Mouse (Mus musculus) embryonic facial prominence, embryonic 13.5 days (tissue): ENCODE results near the gene Ngdn. TPM values are rescaled to one million over a fixed set of nuclear protein-coding genes. Genes with fewer than 3 reads are reported as not detected.
A peak's percentile ranks its signal among the peaks of the same experiment; 100 is the strongest.
"Not testable (repeated sequence)": the region's sequence is repeated elsewhere in the genome, so short reads cannot be mapped to it uniquely, and the experiment has no call there.

Source experiments
- ATAC-seq: fragments of 200-750 bp; cut with Nextera tagmentation; 2 replicates; pipeline ENCODE4 v1.8.0; 2017; ENCODE audit warnings: low read depth; ENCODE audit not compliant: insufficient number of reproducible peaks, insufficient read depth, low FRiP score, low TSS enrichment
- H3K27ac ChIP-seq: fragments of 300-500 bp; sonication (generic); 2 replicates; pipeline ENCODE4 v1.5.1; 2015; ENCODE audit warnings: moderate library complexity, mild to moderate bottlenecking, inconsistent platforms
- H3K27me3 ChIP-seq: fragments of 300-500 bp; sonication (generic); 2 replicates; pipeline ENCODE4 v1.6.1; 2015; ENCODE audit warnings: mild to moderate bottlenecking, inconsistent platforms
- H3K36me3 ChIP-seq: fragments of 300-500 bp; sonication (generic); 2 replicates; pipeline ENCODE4 v1.6.1; 2015; ENCODE audit warnings: mild to moderate bottlenecking, inconsistent platforms
- H3K4me1 ChIP-seq: fragments of 300-500 bp; sonication (generic); 2 replicates; pipeline ENCODE4 v1.6.1; 2015; ENCODE audit warnings: inconsistent platforms
- H3K4me2 ChIP-seq: fragments of 300-500 bp; sonication (generic); 2 replicates; pipeline ENCODE4 v1.6.1; 2015; ENCODE audit warnings: moderate library complexity, mild to moderate bottlenecking, inconsistent platforms
- H3K4me3 ChIP-seq: fragments of 300-500 bp; sonication (generic); 2 replicates; pipeline ENCODE4 v1.5.1; 2015; ENCODE audit warnings: mild to moderate bottlenecking, inconsistent platforms
- H3K9ac ChIP-seq: fragments of 300-500 bp; sonication (generic); 2 replicates; pipeline ENCODE4 v1.6.1; 2015; ENCODE audit warnings: mild to moderate bottlenecking, inconsistent platforms
- H3K9me3 ChIP-seq: fragments of 300-500 bp; sonication (generic); 2 replicates; pipeline ENCODE4 v1.6.1; 2016; ENCODE audit warnings: inconsistent platforms
- WGBS: fragments of 180-500 bp; shearing (Covaris S2); methylation state at CpG from one replicate; pipeline ENCODE4 v1.1.7; 2015; ENCODE audit warnings: mixed read lengths; 5-methylcytosine and 5-hydroxymethylcytosine counted together
- polyA plus RNA-seq: library from polyadenylated mRNA; unstranded; fragments of >200 nt; fragmentation: Nextera tagmentation; extraction: Ambion mirVana; gene quantifications from 2 replicates; pipeline ENCODE4 v1.2.1, GENCODE M21; 2015

The Ngdn gene
- polyA plus RNA-seq, 1 experiment from 2014 or later = 82.4 TPM

- no peaks in the 10 kb centered on the region for H3K4me1 ChIP-seq
- no peaks in the 10 kb centered on the region for H3K27me3 ChIP-seq
- H3K4me3 ChIP-seq = no peak overlapping the region
- no peak overlapping the region for H3K27ac ChIP-seq
- H3K4me2 ChIP-seq = no peak overlapping the region
- H3K9ac ChIP-seq = no peak overlapping the region
- ATAC-seq = no peak
- no peaks in the 10 kb centered on the region for H3K9me3 ChIP-seq
- H3K36me3 ChIP-seq = no peaks in the 10 kb centered on the region
- WGBS = 89% methylated on average over 13 of the region's 13 CpGs
These were observed 26.4 kb upstream of the Ngdn start for GRCm38 (mm10) chr14:54988882-54989281.

GRCm38 (mm10) chr14:54989886-54990441 is 25.3 kb upstream of the Ngdn start:
- ATAC-seq = no peak
- Histone ChIP-seq H3K4me1 (peaks cover 8% of the 10 kb centered on the region), H3K36me3 (no peaks in the 10 kb centered on the region), H3K9me3 (no peaks in the 10 kb centered on the region), H3K9ac (no peak overlapping the region), H3K4me2 (no peak overlapping the region), H3K27ac (no peak overlapping the region), H3K27me3 (no peaks in the 10 kb centered on the region), H3K4me3 (no peak overlapping the region)
- 87% methylated on average over 8 of the region's 8 CpGs for WGBS

- H3K9ac ChIP-seq = no peak overlapping the region
- peaks cover 24% of the 10 kb centered on the region for H3K4me1 ChIP-seq
- no peak for ATAC-seq
- no peak overlapping the region for H3K27ac ChIP-seq
- H3K4me2 ChIP-seq = no peak overlapping the region
- H3K9me3 ChIP-seq = no peaks in the 10 kb centered on the region
- no peaks in the 10 kb centered on the region for H3K36me3 ChIP-seq
- no peaks in the 10 kb centered on the region for H3K27me3 ChIP-seq
- no peak overlapping the region for H3K4me3 ChIP-seq
- WGBS = 93% methylated on average over 10 of the region's 10 CpGs
These were observed 23.1 kb upstream of the Ngdn start for GRCm38 (mm10) chr14:54992196-54992595.

GRCm38 (mm10) chr14:54993636-54994035 is 21.6 kb upstream of the Ngdn start:
- Histone ChIP-seq H3K36me3 (no peaks in the 10 kb centered on the region), H3K4me1 (peaks cover 25% of the 10 kb centered on the region), H3K9ac (no peak overlapping the region), H3K4me2 (no peak overlapping the region), H3K4me3 (no peak overlapping the region), H3K9me3 (no peaks in the 10 kb centered on the region), H3K27me3 (no peaks in the 10 kb centered on the region), H3K27ac (no peak overlapping the region)
- WGBS = 65% methylated on average over 10 of the region's 10 CpGs
- no peak for ATAC-seq

GRCm38 (mm10) chr14:54994136-54994868 is 21.0 kb upstream of the Ngdn start, which contains the start of gene Myh7:
Gene Myh7, minus strand, starts transcription at chr14:54994626.
- 52% methylated on average over 11 of the region's 11 CpGs for WGBS
- no peak within 1 kb of the TSS for H3K4me2 ChIP-seq
- no peaks in the 10 kb centered on the region for H3K36me3 ChIP-seq
- 0 out of 2 replicates have a peak within 1 kb of the TSS, but pooled peaks have one; percentile 40 for H3K9ac ChIP-seq
- H3K27me3 ChIP-seq = no peaks in the 10 kb centered on the region
- ATAC-seq = no peak
- no peak within 1 kb of the TSS for H3K4me3 ChIP-seq
- peaks cover 25% of the 10 kb centered on the region for H3K4me1 ChIP-seq
- no peaks in the 10 kb centered on the region for H3K9me3 ChIP-seq
- peak within 1 kb of the TSS; percentile 48; the same call in 1 of the 2 replicates for H3K27ac ChIP-seq

GRCm38 (mm10) chr14:54994869-54995186 is 20.4 kb upstream of the Ngdn start:
- Histone ChIP-seq H3K27me3 (no peaks in the 10 kb centered on the region), H3K36me3 (no peaks in the 10 kb centered on the region), H3K4me2 (no peak overlapping the region), H3K4me1 (peaks cover 25% of the 10 kb centered on the region), H3K4me3 (no peak overlapping the region), H3K9ac (no peak overlapping the region), H3K9me3 (no peaks in the 10 kb centered on the region), H3K27ac (0 out of 2 replicates have a peak overlapping the region, but pooled peaks have one; percentile 22)
- no peak for ATAC-seq

- Histone ChIP-seq H3K36me3 (no peaks in the 10 kb centered on the region), H3K27ac (peak overlapping the region; percentile 48; the same call in 1 of the 2 replicates), H3K27me3 (no peaks in the 10 kb centered on the region), H3K4me3 (no peak overlapping the region), H3K4me2 (no peak overlapping the region), H3K9ac (0 out of 2 replicates have a peak overlapping the region, but pooled peaks have one; percentile 40), H3K4me1 (peaks cover 25% of the 10 kb centered on the region), H3K9me3 (no peaks in the 10 kb centered on the region)
- no peak for ATAC-seq
- 31% methylated on average over 14 of the region's 14 CpGs for WGBS
These were observed 19.7 kb upstream of the Ngdn start for GRCm38 (mm10) chr14:54995457-54996138.

GRCm38 (mm10) chr14:54996793-54997192 is 18.5 kb upstream of the Ngdn start:
- H3K9ac ChIP-seq = no peak overlapping the region
- WGBS = 44% methylated on average over 9 of the region's 9 CpGs
- peak overlapping the region; percentile 33; the same call in 1 of the 2 replicates for H3K27ac ChIP-seq
- H3K36me3 ChIP-seq = no peaks in the 10 kb centered on the region
- H3K4me1 ChIP-seq = peaks cover 25% of the 10 kb centered on the region
- H3K9me3 ChIP-seq = no peaks in the 10 kb centered on the region
- ATAC-seq = 0 out of 2 replicates have a peak, but pooled peaks have one; percentile 45
- H3K4me3 ChIP-seq = no peak overlapping the region
- H3K27me3 ChIP-seq = no peaks in the 10 kb centered on the region
- H3K4me2 ChIP-seq = no peak overlapping the region

- no peaks in the 10 kb centered on the region for H3K36me3 ChIP-seq
- H3K9me3 ChIP-seq = no peaks in the 10 kb centered on the region
- no peak overlapping the region for H3K9ac ChIP-seq
- no peak overlapping the region; the same call in 1 of the 2 replicates for H3K27ac ChIP-seq
- no peak for ATAC-seq
- no peaks in the 10 kb centered on the region for H3K27me3 ChIP-seq
- 46% methylated on average over 4 of the region's 4 CpGs for WGBS
- H3K4me1 ChIP-seq = peaks cover 28% of the 10 kb centered on the region
- H3K4me2 ChIP-seq = no peak overlapping the region
- H3K4me3 ChIP-seq = no peak overlapping the region
These were observed 18.0 kb upstream of the Ngdn start for GRCm38 (mm10) chr14:54997297-54997696.

GRCm38 (mm10) chr14:54998680-54999079 is 16.6 kb upstream of the Ngdn start:
- no peak overlapping the region for H3K4me3 ChIP-seq
- ATAC-seq = no peak

GRCm38 (mm10) chr14:54999868-55000267 is 15.4 kb upstream of the Ngdn start:
- not testable (repeated sequence) for H3K9me3 ChIP-seq, H3K9ac ChIP-seq, H3K4me3 ChIP-seq, H3K27ac ChIP-seq, ATAC-seq, H3K4me2 ChIP-seq, H3K27me3 ChIP-seq, H3K36me3 ChIP-seq
- H3K4me1 ChIP-seq = peaks cover 29% of the 10 kb centered on the region
- WGBS = 81% methylated on average over 5 of the region's 5 CpGs

More at GRCm38 (mm10) chr14:54998680-54999079, 16.6 kb upstream of the Ngdn start:
- H3K9ac ChIP-seq = no peak overlapping the region
- no peak overlapping the region for H3K27ac ChIP-seq
- no peaks in the 10 kb centered on the region for H3K36me3 ChIP-seq
- H3K27me3 ChIP-seq = no peaks in the 10 kb centered on the region
- peaks cover 32% of the 10 kb centered on the region for H3K4me1 ChIP-seq
- H3K9me3 ChIP-seq = no peaks in the 10 kb centered on the region
- H3K4me2 ChIP-seq = no peak overlapping the region

- Histone ChIP-seq H3K9me3 (no peaks in the 10 kb centered on the region), H3K36me3 (no peaks in the 10 kb centered on the region), H3K4me2 (no peak overlapping the region), H3K4me1 (peaks cover 20% of the 10 kb centered on the region), H3K4me3 (no peak overlapping the region), H3K27me3 (no peaks in the 10 kb centered on the region), H3K27ac (no peak overlapping the region), H3K9ac (no peak overlapping the region)
- 81% methylated on average over 6 of the region's 6 CpGs for WGBS
- ATAC-seq = no peak
These were observed 14.4 kb upstream of the Ngdn start for GRCm38 (mm10) chr14:55000814-55001213.
